Mouse (Mus musculus) myocyte (in vitro differentiated cells): Measurements from ENCODE around the gene Smim24.

Source experiments
- MAX ChIP-seq: IDR thresholded peaks from one replicate; pipeline ENCODE4 v1.6.1; 2011; ENCODE audit warnings: low read depth, mild to moderate bottlenecking, control low read depth
- MYOD1 ChIP-seq, 3 experiments: IDR thresholded peaks; one replicate each; pipeline ENCODE4 v1.6.1; 2011; ENCODE audit warnings: control low read depth in 2 of 3, low read depth in 2 of 3, mild to moderate bottlenecking in 2 of 3, moderate library complexity in 1 of 3; ENCODE audit not compliant: insufficient read length in 2 of 3, control insufficient read depth in 1 of 3
- POLR2A ChIP-seq: IDR thresholded peaks from one replicate; pipeline ENCODE4 v1.6.1; 2011; ENCODE audit warnings: low read depth, mild to moderate bottlenecking, control low read depth, moderate library complexity; ENCODE audit not compliant: insufficient read length
- REST ChIP-seq: IDR thresholded peaks from one replicate; pipeline ENCODE4 v1.6.1; 2011; ENCODE audit warnings: mild to moderate bottlenecking, control low read depth, moderate library complexity; ENCODE audit not compliant: insufficient read depth, insufficient read length
- TCF3 ChIP-seq: IDR thresholded peaks from one replicate; pipeline ENCODE4 v1.6.1; 2011; ENCODE audit warnings: low read depth, control low read depth; ENCODE audit not compliant: insufficient read length

GRCm38 (mm10) chr10:81426081-81426671 lies 33.3 kb downstream of the Smim24 start:
- no peak for TF ChIP-seq TCF3
- TF ChIP-seq POLR2A = peak; percentile 9
- no peak for TF ChIP-seq MAX
- TF ChIP-seq REST = no peak
- TF ChIP-seq MYOD1 (IDR thresholded peaks at IDR 0.05; ENCODE audit: control insufficient read depth in 1 of 3, insufficient read length in 2 of 3, low read depth in 2 of 3) = peak in 2 of 3 experiments; percentile 4 to 48
